Mouse (Mus musculus): ENCODE data around the gene Pip4k2c.
"Not testable (repeated sequence)": the region's sequence is repeated elsewhere in the genome, so short reads cannot be mapped to it uniquely, and the experiment has no call there.

Gene Pip4k2c

DNA sequence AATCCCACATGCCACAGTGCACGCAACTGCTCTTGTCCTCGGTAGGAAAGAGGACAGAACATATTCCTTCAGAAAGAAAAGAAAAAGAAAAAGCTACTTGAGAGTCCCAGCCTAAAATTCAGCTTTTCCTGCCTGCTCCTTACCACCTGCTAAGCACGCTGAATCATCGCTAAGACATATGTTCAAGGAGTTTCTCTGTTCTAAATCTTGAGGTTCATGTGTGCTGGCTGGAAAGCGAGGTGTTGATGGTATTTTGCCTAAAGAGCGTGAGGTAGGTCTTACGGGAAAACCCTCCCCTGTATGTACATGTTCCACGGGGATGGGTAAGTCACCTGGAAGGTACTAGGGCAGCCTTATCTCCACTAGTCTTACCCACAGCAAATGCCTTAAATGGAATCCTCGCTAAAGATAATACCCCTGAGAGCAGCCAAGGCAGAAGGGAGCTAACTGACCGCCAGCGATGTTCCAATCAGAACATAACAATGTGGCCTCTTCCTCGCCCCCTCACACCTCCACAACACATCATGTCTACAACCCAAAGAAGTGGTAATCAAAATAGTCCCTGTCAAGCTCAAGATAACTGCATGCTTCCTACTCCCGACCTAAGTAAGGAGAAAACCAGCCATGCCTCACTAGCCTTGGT, 1.3 kb downstream of the Pip4k2c start:
- CTCF ChIA-PET = interaction anchor here (0.7 to 0.9 kb wide), 2 partner anchors 132 to 423 kb away, joined by 3 to 12 read pairs; no protein-coding TSS in a partner anchor

DNA sequence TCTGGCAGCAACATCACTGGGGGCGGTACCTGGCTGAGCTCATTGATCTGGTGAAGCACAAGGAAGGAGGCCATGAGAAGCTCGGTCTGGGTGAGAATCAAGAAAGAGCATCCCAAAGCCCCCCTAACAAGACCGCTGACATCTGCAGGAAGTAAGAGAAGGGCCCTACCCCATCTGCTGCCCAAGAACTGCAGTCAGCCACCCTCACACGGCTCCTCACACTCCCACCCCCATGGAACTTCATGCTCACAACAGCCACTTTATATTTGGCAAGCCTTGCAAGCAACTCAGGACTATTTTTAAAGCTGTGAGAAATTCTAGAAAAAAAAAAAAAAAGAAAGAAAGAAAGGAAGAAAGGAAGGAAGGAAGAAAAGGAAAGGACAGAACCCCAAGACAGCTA, 2.5 kb downstream of the Pip4k2c start:
- CTCF ChIA-PET = interaction anchor here (0.5 kb wide), 1 partner anchor 788 kb away, joined by 13 read pairs; no protein-coding TSS in a partner anchor

DNA sequence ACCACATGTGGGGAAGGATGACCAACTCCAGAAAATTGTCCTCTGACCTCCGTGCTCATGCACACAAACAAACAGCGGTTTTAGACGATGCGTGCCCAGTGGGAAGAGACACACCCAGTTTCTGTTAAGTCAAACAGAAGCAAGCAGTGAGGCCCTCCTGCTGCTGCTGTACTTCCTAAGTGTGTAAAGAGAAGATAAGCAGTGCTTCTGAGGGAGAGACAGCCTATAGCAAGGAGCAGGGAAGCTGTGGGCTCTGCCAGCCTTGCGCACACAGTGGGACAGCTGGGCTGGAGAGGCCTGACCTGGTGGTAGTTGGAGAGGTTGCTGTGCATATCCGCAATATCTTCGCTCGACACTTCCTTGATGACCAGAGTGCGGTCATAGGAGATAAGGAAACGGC, 6.0 kb downstream of the Pip4k2c start:
- CTCF ChIA-PET = no interaction called here

DNA sequence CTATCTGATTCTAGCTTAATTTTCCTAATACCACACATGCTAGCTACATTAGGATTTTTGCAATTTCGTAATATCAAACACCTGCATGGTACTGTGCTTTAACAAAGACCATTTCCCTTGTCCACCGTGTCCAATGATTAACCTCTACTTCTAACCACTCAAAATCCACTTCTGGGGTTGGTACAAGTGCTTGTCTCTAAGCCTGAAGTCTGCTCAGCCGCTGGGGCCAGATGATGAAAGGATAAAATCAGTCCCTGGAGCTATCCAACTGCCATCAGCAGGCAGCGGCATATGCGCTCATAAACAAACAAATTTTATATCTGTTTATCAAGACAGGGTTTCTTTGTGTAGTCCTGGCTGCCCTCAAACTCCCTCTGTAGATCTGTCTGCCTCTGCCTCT, 6.8 kb downstream of the Pip4k2c start:
- CTCF ChIA-PET = no interaction called here

DNA sequence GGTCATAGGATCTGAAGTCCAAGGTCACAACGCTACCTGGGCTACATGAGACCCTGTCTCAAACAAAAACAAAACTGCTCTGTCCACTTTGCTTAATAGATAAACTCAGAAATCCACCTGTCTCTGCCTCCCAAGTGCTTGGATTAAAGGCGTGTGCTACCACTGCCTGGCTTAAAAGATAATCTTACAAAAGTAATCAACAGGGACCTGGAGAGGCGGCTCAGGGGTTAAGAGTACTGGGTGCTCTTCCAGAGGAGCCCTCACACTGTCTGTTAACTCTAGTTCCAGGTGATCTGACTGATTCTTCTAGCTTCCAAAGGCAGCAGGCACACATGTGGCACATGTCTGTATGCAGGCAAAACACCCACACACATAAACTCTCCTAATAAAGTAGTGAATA, 8.3 kb downstream of the Pip4k2c start:
- CTCF ChIA-PET = no interaction called here

DNA sequence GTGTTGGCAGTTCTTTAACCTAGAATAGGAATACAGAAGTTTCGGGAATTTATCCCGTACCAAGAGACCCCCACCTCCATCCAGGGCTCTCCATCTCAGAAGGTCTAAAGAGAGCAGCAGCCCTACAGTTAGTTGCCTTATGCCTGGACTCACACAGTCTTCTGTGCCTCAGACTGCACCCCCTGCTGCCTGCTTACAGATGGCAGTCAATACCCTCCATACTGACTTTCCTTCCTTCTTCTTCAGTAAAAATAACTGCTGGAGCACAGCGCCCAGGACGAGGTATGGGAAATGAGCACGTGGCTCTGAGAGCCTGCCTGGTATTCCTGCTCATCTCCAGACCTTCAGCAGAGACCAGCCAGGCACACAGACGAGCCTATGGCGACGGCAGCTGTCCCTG, 11.1 kb downstream of the Pip4k2c start:
- CTCF ChIA-PET = no interaction called here

DNA sequence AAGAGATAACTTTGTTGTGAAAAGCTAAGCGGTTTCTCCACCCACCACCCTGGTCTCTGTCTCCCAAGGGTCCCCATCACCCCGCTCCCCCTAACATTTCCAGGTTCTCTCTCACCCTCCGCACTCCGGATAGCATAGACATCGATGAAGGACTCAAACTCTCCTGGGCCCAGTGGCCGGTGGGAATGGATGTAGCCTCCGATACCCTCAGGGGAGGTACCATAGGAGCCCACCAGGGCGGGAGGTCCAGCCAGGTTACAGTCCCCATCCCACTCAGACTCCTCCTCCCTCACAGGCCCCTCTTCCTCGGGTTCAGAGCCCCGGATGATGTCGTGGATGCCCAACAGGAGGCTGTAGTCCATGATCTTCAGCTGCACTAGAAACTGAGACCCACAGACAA, 11.9 kb downstream of the Pip4k2c start:
- CTCF ChIA-PET = no interaction called here

DNA sequence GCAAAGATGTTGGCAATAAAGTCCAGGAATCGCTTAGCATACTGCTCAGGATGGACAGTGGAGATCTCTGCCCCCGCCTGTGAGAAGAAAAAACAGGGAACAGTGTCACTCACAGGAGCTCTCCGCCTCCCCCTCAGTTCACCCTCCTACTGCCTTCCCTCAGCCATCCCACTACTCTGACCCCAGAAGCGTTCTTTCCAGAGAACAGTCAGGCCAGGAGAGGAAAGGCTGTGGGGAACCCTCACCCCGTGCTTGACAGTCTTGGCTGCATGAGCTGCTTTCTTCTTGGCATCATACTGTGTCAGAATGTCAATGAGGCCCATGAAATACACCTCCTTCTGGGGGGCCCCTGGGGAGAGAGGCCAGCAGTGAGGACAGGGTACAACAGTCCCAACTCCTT, 12.3 kb downstream of the Pip4k2c start:
- CTCF ChIA-PET = no interaction called here

DNA sequence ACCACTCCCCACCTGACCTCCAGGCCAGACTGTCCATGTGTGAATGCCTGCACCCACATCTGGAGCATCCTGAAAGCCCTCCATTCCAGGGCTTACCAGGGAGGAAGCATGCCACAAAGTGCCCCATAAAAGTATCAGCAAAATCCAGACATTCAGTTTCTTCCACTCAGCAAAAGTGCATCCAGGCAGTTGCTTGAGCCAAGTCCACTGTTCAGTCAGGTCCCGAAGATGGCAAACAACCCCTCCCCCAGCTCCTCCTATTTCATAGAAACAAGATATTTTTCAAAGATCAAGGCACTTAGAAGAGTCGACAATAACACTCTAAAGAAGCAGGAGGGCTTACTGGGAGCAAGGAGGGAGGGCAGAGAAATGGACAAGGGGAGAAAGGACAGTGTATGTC, 12.9 kb downstream of the Pip4k2c start:
- CTCF ChIA-PET = no interaction called here

DNA sequence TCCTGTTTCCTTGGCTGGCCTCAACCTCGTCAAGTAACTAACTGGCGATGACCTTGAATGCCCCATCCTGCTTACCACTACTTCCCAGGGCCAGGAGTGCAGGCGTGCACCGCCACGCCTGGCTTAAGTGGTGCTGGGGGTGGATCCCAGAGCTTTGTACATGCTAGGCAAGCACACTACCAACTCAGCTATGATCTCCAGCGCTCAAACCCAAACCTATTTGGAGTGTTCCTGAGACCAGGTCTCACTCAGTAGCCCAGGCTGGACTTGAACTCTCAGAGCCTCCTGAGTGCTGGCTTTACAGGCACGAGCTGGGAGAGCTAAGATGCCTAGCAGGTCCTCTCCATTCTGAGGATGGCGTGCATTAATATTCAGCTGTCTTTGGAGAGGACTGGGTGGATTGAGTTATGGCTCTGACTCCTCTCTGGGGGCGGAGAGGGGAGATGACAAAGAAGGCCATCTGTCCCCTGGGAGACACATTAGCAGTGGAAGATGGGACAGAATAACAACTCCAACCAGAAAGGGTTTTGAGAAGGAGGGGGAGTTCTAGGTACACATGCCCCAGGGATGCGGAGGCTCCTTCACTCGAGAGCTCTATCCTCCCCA, 13.8 kb downstream of the Pip4k2c start:
- CTCF ChIA-PET = no interaction called here

DNA sequence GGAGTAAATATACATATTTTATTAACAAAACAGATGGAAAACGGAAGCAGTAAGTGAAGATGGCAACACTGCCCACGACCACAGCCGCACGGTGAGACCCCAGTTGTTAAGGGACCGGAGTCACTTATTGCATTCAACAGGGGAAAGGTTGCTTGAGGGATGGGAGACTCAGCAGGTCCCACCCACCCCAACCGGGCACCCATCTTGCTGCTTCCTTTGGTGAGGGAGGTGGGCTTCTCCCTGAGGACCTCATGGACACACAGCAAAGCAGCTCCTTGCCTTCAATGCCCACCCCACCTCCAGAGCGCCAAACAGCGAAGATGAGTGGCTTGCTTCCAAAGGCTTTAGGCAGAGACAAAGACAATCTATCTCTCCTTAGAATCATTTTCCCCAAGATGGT, 14.3 kb downstream of the Pip4k2c start:
- CTCF ChIA-PET = no interaction called here

DNA sequence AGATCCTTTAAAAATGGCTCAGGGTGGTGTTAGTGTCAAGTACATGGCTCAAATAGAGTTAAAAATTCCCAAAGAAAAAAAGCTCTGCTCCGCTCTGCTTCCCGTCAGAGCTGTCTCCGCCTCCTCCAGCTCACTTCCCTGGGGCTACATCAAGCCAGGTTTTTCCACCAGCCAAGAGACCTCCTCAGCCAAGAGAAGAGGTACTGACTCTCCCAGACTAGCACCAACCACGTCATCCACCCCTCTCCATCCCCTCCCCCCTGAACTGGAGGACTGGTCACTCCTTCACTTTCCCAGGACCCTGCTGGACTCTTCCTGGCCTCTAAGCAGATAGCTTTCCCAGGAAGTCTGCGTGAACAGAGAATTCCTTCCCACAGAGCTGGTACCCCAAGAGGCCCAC, 15.0 kb downstream of the Pip4k2c start:
- CTCF ChIA-PET = interaction anchor here (0.6 kb wide), 1 partner anchor 67 kb away, joined by 5 read pairs; no protein-coding TSS in a partner anchor

DNA sequence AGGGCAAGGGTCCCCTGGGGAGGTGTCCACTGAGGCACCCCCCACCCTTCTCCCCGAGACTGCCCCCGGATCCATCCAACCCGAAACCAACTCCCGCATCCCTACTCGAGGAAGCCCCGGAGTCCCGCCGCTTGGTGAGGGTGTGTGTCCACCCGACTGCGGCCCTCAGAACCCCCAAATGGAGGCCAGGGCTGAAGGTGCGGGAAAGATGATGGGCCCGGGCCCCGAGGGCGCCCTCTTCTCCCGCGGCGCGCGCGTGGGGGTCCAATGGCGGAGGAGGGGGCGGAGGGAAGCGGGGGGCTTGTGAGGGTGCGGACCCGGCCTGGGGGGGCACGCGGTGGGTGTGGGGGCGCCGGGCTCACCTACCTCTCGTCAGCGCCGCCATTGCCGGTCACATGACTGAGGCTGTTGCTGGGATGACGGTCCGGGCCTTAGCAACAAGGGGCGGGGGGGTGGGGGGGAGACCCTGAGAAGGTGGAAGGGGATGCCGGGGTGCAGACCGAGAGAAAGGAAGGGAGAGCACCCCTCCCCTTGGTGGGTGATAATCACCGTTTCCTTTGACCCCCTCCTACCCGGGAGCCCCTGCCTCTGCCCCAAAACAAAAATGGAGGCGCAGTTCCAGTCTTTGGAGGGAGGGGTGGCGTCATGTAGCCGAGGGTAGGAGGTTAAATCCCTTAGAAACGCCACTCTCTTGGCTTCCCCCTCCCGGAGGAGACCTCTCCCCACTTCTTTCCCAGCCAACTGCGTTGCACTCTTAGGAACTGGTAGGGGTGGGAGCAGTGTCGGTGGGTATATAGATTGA, 15.9 kb downstream of the Pip4k2c start, which contains the start of gene Dtx3:
Gene Dtx3 (minus strand): TSS at position 401 of the 802 bp plus-strand sequence.
- CTCF ChIA-PET = no interaction called here

DNA sequence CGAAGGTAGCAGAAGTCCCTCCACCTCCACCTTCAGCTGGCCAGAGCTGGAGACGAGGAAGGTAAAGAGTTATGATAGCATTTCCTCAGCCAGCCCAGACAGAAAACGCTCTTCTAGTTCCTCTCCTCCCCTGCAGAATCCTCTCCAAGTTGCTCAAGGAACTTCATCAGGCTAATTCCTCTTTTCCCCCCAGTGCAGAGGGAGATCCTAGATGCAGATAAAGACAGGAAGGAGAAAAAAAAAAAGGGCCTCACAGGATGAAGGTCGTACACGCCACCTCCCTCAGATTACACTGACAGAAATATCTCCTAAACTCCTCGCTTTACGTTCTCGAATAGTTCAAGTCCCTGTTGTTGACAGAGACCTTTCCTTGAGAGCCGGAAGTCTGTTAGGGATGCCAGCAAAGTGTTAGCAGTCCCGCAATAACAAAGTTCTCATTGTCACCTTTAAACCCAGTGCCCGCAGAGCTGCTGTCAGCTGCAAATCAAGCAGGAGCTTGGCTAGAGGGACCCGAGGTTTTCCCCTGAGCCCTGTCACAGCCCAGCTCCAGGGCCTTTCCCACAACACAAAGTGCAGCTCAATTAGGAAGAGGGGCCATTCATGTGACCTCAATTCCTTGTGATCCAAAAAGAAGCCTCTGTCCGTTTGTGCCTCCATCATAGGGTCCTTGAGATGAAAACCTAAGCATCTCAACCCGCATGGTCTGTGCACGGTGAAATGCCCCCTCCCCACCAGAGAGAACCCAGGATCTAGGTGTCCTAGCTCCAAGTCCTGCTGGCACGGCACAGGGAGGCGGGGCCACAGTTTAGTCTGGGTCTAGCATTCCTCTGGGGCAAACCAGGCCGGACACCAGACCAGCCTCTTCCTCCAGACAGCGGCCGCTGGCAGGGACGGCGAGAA, 16.7 kb downstream of the Pip4k2c start:
- CTCF ChIA-PET = interaction anchor here (0.7 to 1.2 kb wide), 2 partner anchors 14 to 36 kb away, joined by 3 read pairs; partner anchors contain the start of gene Slc26a10

DNA sequence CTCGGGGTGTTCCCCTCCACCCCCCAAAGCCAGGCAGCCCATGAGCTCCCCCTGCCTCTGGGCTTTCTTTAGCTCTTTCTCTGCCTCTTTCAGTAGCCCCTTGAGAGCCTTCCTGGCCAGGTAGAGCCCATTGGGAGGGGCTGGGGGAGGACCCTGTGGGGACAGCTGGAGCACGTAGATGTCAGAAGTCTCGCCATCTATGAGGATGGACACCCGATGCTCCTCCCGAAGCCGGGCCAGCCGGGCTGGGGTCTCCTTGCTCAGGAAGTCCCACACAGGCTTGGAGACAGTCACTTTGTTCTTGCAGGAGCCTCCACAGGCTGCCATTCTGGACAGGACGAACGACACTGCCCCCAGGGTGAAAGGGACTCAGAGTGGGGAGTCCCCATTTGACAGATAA, 18.4 kb downstream of the Pip4k2c start:
- CTCF ChIA-PET = no interaction called here

DNA sequence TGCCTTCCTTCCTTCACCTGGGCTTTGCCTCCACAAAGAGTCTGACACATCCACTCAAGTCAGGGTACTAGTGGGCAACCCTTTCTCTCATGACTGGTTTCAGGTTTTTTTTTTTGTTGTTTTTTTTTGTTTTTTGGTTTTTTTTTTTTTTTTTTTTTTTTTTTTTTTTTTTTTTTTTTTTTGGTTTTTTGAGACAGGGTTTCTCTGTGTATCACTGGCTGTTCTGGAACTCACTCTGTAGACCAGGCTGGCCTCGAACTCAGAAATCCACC, 19.4 kb downstream of the Pip4k2c start:
- CTCF ChIA-PET = not testable (repeated sequence)

DNA sequence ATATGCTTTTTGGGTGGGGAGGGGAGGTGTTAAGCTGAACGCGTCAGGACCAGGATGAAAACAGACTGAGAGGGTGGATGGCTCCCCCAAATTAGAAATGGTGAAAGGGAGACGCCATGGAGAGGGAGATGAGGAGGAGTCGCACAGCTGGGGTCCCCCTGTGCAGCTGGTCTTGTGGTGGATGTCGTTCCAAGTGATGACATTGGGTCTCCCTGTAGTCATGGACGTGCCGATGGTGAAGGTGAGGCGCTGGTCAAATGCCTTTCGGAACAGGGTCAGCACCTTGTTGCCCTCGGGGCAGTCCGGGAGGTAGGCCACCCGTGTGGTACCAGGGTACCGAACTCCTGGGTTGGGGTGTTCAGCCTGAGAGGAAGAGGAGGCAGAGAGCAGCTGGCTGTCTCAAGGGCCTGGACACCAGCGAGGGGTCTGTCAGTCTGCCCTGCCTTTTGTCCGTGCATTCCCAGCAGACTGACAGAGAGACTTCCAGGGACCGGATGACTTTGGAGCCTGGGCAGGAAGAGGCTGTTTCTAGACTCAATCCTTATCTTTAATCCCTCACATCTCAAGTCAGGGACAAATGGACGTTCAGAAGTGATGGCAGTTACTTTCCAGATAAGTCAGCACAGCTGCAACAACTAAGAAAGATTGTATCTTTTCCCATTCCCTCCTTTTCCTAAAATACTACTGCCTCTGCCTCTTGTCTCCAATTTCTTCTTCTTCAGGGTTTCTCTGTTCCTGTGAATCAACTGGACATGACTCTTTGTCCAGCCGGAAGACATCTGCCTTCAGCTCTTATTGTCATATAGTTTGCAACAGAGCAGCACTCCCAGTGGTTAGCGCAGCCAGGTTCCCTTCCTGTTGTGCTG, 20.0 kb downstream of the Pip4k2c start:
- CTCF ChIA-PET = no interaction called here

DNA sequence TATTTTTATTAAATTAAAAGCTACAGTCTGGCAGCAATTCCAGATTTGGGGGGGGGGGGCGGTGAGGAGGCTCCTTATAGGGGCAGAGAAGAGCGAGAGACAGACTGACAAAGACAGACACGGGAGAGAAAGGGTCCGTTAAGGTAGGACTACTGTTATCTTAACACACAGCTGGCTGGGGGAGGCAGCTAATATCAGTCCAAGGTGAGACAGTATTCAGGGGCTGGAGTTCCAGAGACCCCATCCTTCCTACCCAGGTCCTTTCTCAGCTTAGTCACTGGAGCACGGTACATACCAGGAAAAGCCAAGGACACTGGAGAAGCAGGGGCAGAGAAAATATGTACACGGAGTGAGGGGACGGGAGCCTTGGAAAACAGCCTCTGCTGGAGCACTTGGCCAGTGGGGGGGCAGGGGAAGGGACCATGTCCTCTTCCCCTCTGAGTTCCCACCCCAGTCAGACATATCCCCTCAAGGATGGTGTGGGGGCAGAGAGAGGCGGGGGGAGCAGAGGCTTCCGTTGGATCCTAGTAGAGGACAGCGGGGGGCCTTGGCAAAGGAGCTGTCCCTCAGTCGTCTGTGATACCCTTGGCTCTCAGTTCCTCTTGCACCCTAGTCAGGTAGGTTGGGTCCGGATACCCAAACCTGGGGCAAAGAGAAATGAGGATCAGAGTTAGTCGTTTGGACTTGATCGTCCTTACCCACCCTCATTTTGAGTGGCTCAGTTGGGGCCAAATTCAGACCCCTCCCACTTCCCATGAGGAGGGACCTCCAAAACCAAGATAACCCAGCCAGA, 20.8 kb downstream of the Pip4k2c start:
- CTCF ChIA-PET = interaction anchor here (0.7 kb wide), 1 partner anchor 13 kb away, joined by 3 read pairs; no protein-coding TSS in a partner anchor

DNA sequence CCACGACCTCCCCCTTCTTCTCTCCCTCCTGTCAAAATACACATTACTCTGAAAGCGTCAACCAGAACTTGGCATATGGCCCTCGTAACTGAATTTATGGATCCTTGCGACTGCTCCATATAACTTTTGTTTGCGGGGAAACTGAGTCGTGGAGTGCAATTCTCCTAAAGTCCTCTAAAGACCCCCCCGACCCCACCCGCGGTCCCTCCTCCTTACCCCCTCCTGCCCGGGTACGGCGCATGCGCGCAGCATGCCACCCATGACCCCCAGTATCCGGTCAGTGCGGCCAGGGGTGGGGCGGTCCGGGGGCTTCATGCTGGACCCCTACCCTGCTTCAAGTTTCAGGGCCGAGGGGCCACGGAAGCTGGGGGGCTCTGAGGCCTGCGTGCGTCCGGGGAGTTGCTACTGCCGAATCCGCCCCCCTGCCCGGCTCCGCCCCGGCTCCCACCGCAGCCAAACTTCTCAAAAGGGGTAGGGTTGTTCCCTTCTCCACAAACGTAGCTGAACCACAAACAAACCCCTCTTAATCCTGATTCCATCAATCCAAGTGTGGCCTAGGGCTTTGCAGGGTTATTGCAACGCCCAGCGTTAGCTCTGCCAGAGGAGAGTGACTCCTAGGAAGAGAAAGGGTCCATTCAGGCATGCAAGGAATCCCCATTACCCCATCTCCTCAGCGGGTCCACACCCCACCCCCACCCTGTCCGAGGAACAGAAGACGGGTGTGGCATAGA, 21.6 kb downstream of the Pip4k2c start, which contains the start of gene Arhgef25:
Gene Arhgef25 (minus strand): TSS at position 433 of the 731 bp plus-strand sequence.
- CTCF ChIA-PET = interaction anchor here (0.7 kb wide), 1 partner anchor 14 kb away, joined by 3 read pairs; no protein-coding TSS in a partner anchor
